Mouse (Mus musculus) spleen, postnatal 10 days (tissue): ENCODE results near the gene Zfp354b.

Source experiments
- DNase-seq, 2 experiments: peaks; one replicate each; pipeline ENCODE4 v3.0.0; 2021 to 2022; ENCODE audit warnings: low spot score in 2 of 2

Gene Zfp354b

GRCm38 (mm10) chr11:50886231-50886932 is 45.1 kb downstream of the Zfp354b start:
- no peak for DNase-seq

GRCm38 (mm10) chr11:50883756-50884155 is 47.7 kb downstream of the Zfp354b start:
- DNase-seq, result peak in 1 of 2 experiments; percentile 17

GRCm38 (mm10) chr11:50878641-50879040 is 52.8 kb downstream of the Zfp354b start:
- no peak for DNase-seq
